Mouse (Mus musculus): Measurements from ENCODE around the gene Dcakd. TPM values are rescaled to one million over a fixed set of nuclear protein-coding genes. Genes with fewer than 3 reads are reported as not detected.
"Not testable (repeated sequence)": the region's sequence is repeated elsewhere in the genome, so short reads cannot be mapped to it uniquely, and the experiment has no call there.

The Dcakd gene
- polyA plus RNA-seq, 1 experiment from 2014 or later: 27.5 TPM

GRCm38 (mm10) chr11:102992940-102993339 is 35.2 kb downstream of the Dcakd start:
- peaks cover 27% of the 10 kb centered on the region for H3K36me3 ChIP-seq (ENCODE audit: inconsistent target)
- H3K4me3 ChIP-seq (ENCODE audit: inconsistent target): no peak overlapping the region
- no peaks in the 10 kb centered on the region for H3K79me2 ChIP-seq (ENCODE audit: inconsistent target)
- H3K27ac ChIP-seq: no peak overlapping the region
- WGBS (ENCODE audit: missing documents): 28% methylated on average over 5 of the region's 5 CpGs

- Histone ChIP-seq H3K79me2 (ENCODE audit: inconsistent target) (no peaks in the 10 kb centered on the region), H3K36me3 (ENCODE audit: inconsistent target) (peaks cover 16% of the 10 kb centered on the region), H3K4me3 (ENCODE audit: inconsistent target) (no peak overlapping the region), H3K27ac (no peak overlapping the region)
- WGBS (ENCODE audit: missing documents): 10% methylated on average over 16 of the region's 16 CpGs
Measured at GRCm38 (mm10) chr11:102991681-102992080, 36.5 kb downstream of the Dcakd start.

- H3K36me3 ChIP-seq (ENCODE audit: inconsistent target): peaks cover 2% of the 10 kb centered on the region
- WGBS (ENCODE audit: missing documents): 4% methylated on average over 29 of the region's 29 CpGs
- no peak overlapping the region for H3K4me3 ChIP-seq (ENCODE audit: inconsistent target)
- H3K79me2 ChIP-seq (ENCODE audit: inconsistent target): no peaks in the 10 kb centered on the region
- no peak overlapping the region for H3K27ac ChIP-seq
Measured at GRCm38 (mm10) chr11:102990152-102990663, 37.9 kb downstream of the Dcakd start.

GRCm38 (mm10) chr11:102989641-102990151 is 38.4 kb downstream of the Dcakd start:
- H3K27ac ChIP-seq: no peak overlapping the region
- H3K36me3 ChIP-seq (ENCODE audit: inconsistent target): no peaks in the 10 kb centered on the region; the same call in 1 of the 2 replicates
- WGBS (ENCODE audit: missing documents): 14% methylated on average over 28 of the region's 28 CpGs
- no peaks in the 10 kb centered on the region for H3K79me2 ChIP-seq (ENCODE audit: inconsistent target)
- H3K4me3 ChIP-seq (ENCODE audit: inconsistent target): no peak overlapping the region

GRCm38 (mm10) chr11:102985160-102985559 is 43.0 kb downstream of the Dcakd start:
- no peak overlapping the region for H3K4me3 ChIP-seq (ENCODE audit: inconsistent target)
- 69% methylated on average over 6 of the region's 6 CpGs for WGBS (ENCODE audit: missing documents)
- no peaks in the 10 kb centered on the region for H3K79me2 ChIP-seq (ENCODE audit: inconsistent target)
- no peaks in the 10 kb centered on the region for H3K36me3 ChIP-seq (ENCODE audit: inconsistent target)
- no peak overlapping the region for H3K27ac ChIP-seq

GRCm38 (mm10) chr11:102984615-102985014 is 43.5 kb downstream of the Dcakd start:
- Histone ChIP-seq H3K27ac (no peak overlapping the region), H3K4me3 (ENCODE audit: inconsistent target) (no peak overlapping the region), H3K36me3 (ENCODE audit: inconsistent target) (no peaks in the 10 kb centered on the region), H3K79me2 (ENCODE audit: inconsistent target) (no peaks in the 10 kb centered on the region)
- WGBS (ENCODE audit: missing documents): 75% methylated on average over 4 of the region's 4 CpGs

GRCm38 (mm10) chr11:102984086-102984485 is 44.0 kb downstream of the Dcakd start:
- Histone ChIP-seq H3K27ac (no peak overlapping the region), H3K79me2 (ENCODE audit: inconsistent target) (no peaks in the 10 kb centered on the region), H3K36me3 (ENCODE audit: inconsistent target) (no peaks in the 10 kb centered on the region), H3K4me3 (ENCODE audit: inconsistent target) (no peak overlapping the region)
- WGBS (ENCODE audit: missing documents): 92% methylated on average over 9 of the region's 9 CpGs

GRCm38 (mm10) chr11:102981151-102981890 is 46.8 kb downstream of the Dcakd start:
- no peak overlapping the region for H3K27ac ChIP-seq
- 48% methylated on average over 9 of the region's 10 CpGs for WGBS (ENCODE audit: missing documents)
- H3K79me2 ChIP-seq (ENCODE audit: inconsistent target): no peaks in the 10 kb centered on the region
- no peak overlapping the region for H3K4me3 ChIP-seq (ENCODE audit: inconsistent target)
- no peaks in the 10 kb centered on the region for H3K36me3 ChIP-seq (ENCODE audit: inconsistent target)

GRCm38 (mm10) chr11:102978052-102978666 is 50.0 kb downstream of the Dcakd start:
- H3K36me3 ChIP-seq (ENCODE audit: inconsistent target): no peaks in the 10 kb centered on the region
- 56% methylated on average over 6 of the region's 6 CpGs for WGBS (ENCODE audit: missing documents)
- H3K27ac ChIP-seq: no peak overlapping the region
- no peak overlapping the region for H3K4me3 ChIP-seq (ENCODE audit: inconsistent target)
- no peaks in the 10 kb centered on the region for H3K79me2 ChIP-seq (ENCODE audit: inconsistent target)

- H3K27ac ChIP-seq; H3K79me2 ChIP-seq (ENCODE audit: inconsistent target); H3K4me3 ChIP-seq (ENCODE audit: inconsistent target); H3K36me3 ChIP-seq (ENCODE audit: inconsistent target): not testable (repeated sequence)
- WGBS (ENCODE audit: missing documents): 85% methylated on average over 9 of the region's 9 CpGs
Measured at GRCm38 (mm10) chr11:102975966-102976365, 52.2 kb downstream of the Dcakd start.

GRCm38 (mm10) chr11:102972326-102972725 is 55.8 kb downstream of the Dcakd start:
- WGBS (ENCODE audit: missing documents): 62% methylated on average over 1 of the region's 1 CpGs
- no peaks in the 10 kb centered on the region for H3K36me3 ChIP-seq (ENCODE audit: inconsistent target)
- no peaks in the 10 kb centered on the region for H3K79me2 ChIP-seq (ENCODE audit: inconsistent target)
- H3K27ac ChIP-seq: no peak overlapping the region
- no peak overlapping the region for H3K4me3 ChIP-seq (ENCODE audit: inconsistent target)

GRCm38 (mm10) chr11:102971604-102972003 is 56.5 kb downstream of the Dcakd start:
- no peak overlapping the region for H3K4me3 ChIP-seq (ENCODE audit: inconsistent target)
- no peaks in the 10 kb centered on the region for H3K79me2 ChIP-seq (ENCODE audit: inconsistent target)
- 15% methylated on average over 5 of the region's 5 CpGs for WGBS (ENCODE audit: missing documents)
- no peak overlapping the region for H3K27ac ChIP-seq
- H3K36me3 ChIP-seq (ENCODE audit: inconsistent target): no peaks in the 10 kb centered on the region

GRCm38 (mm10) chr11:102964547-102965091 is 63.5 kb downstream of the Dcakd start:
- Histone ChIP-seq H3K4me3 (ENCODE audit: inconsistent target) (no peak overlapping the region), H3K27ac (no peak overlapping the region), H3K36me3 (ENCODE audit: inconsistent target) (no peaks in the 10 kb centered on the region), H3K79me2 (ENCODE audit: inconsistent target) (no peaks in the 10 kb centered on the region)
- 81% methylated on average over 14 of the region's 16 CpGs for WGBS (ENCODE audit: missing documents)

- Histone ChIP-seq H3K36me3 (ENCODE audit: inconsistent target) (no peaks in the 10 kb centered on the region), H3K79me2 (ENCODE audit: inconsistent target) (no peaks in the 10 kb centered on the region), H3K4me3 (ENCODE audit: inconsistent target) (no peak overlapping the region), H3K27ac (no peak overlapping the region)
- 37% methylated on average over 24 of the region's 24 CpGs for WGBS (ENCODE audit: missing documents)
Measured at GRCm38 (mm10) chr11:102963855-102964546, 64.1 kb downstream of the Dcakd start.

Data from macrophage (primary cell).